21 mouse cellular contexts compared by ENCODE assay signal in genomic region chr11:20136314-20136713, GRCm38 (mm10). TPM values are rescaled to one million over a fixed set of nuclear protein-coding genes. Genes with fewer than 3 reads are reported as not detected.
DNase-seq lines count a peak whose midpoint lies in the region; ATAC-seq lines count a peak whose summit lies in the region.
"Had no signal": no experiment of that assay in that cellular context is flagged by ENCODE, and none has a peak within 500 bp of the region (broad histone marks: within the 10 kb centered on the region; RNA-seq: fewer than 3 reads in every experiment).

No protein-coding gene starts in this region.

- WGBS in liver, embryonic 16.5 days (ENCODE audit: insufficient replicate concordance): 51% methylated on average over 6 of the region's 6 CpGs

- H3K4me1 ChIP-seq in liver, embryonic 16.5 days (ENCODE audit: control insufficient read depth, low read depth, low read length): no peaks in the 10 kb centered on the region; the same call in none of the 2 replicates
- H3K4me1 ChIP-seq: forebrain, embryonic 10.5 days; hindbrain, embryonic 15.5 days; midbrain, embryonic 10.5 days; neural tube, embryonic 13.5 days had no signal

- peak; percentile 67 for ATAC-seq in liver, embryonic 16.5 days (ENCODE audit: low read depth)
- ATAC-seq: midbrain, embryonic 16.5 days; Patski had no signal

- peak; percentile 45 for DNase-seq in kidney, adult 11 months
- no peak for DNase-seq in kidney, postnatal 4 days
- peak; percentile 50 to 70 for DNase-seq in kidney, adult 8-10 months
- peak; percentile 30 for DNase-seq in kidney, postnatal 10 days
- DNase-seq in cerebellum, adult 9-11 months: no peak
- no peak for DNase-seq in thymus, adult 18-20 months
- DNase-seq in cerebellum, adult 8-10 months: no peak
- DNase-seq: adrenal gland, postnatal 36 days; cerebellum, postnatal 10 days; layer of hippocampus, adult 9-11 months; retina, postnatal 1 day; thymus, postnatal 25 days had no signal

- H3K27ac ChIP-seq in liver, embryonic 16.5 days (ENCODE audit: low read length): peak overlapping the region; percentile 8; the same call in 1 of the 2 replicates
- H3K27ac ChIP-seq: forebrain, embryonic 10.5 days; hindbrain, embryonic 15.5 days; macrophage; midbrain, embryonic 10.5 days; neural tube, embryonic 13.5 days had no signal

- H3K4me3 ChIP-seq in liver, embryonic 16.5 days (ENCODE audit: low read depth, low read length): no peak overlapping the region
- H3K4me3 ChIP-seq: forebrain, embryonic 10.5 days; hindbrain, embryonic 15.5 days; midbrain, embryonic 10.5 days; myocyte; neural tube, embryonic 13.5 days had no signal

- no peaks in the 10 kb centered on the region for H3K9me3 ChIP-seq in liver, embryonic 16.5 days (replicated peaks; ENCODE audit: control insufficient read depth, low read length)
- H3K9me3 ChIP-seq: forebrain, embryonic 10.5 days; hindbrain, embryonic 15.5 days; midbrain, embryonic 10.5 days; neural tube, embryonic 13.5 days had no signal

- no peak overlapping the region for H3K4me2 ChIP-seq in liver, embryonic 16.5 days (ENCODE audit: low read depth, low read length)
- H3K4me2 ChIP-seq: hindbrain, embryonic 15.5 days; neural tube, embryonic 13.5 days had no signal

- no peaks in the 10 kb centered on the region for H3K27me3 ChIP-seq in liver, embryonic 16.5 days (ENCODE audit: control insufficient read depth, insufficient read depth, low read depth, low read length)
- H3K27me3 ChIP-seq: hindbrain, embryonic 15.5 days; neural tube, embryonic 13.5 days; Patski had no signal

- H3K9ac ChIP-seq in liver, embryonic 16.5 days (ENCODE audit: low read depth, low read length): no peak overlapping the region
- H3K9ac ChIP-seq: hindbrain, embryonic 15.5 days; neural tube, embryonic 13.5 days had no signal

- H3K36me3 ChIP-seq in liver, embryonic 16.5 days (ENCODE audit: control insufficient read depth, insufficient read depth): no peaks in the 10 kb centered on the region
- H3K36me3 ChIP-seq: forebrain, embryonic 10.5 days; hindbrain, embryonic 15.5 days; midbrain, embryonic 10.5 days; neural tube, embryonic 13.5 days had no signal

RNA-seq across cellular contexts. Expression of gene Actr2, which starts 23.6 kb away (rescaled TPM):
- polyA plus RNA-seq in liver, embryonic 16.5 days (2015; fragmentation: Nextera tagmentation; extraction: Ambion mirVana): 39.9 and 56.3 TPM in 2 replicates

Comparison
In these comparisons a context has a peak if more than half of its experiments do, and no peak if none do; other contexts are left out.
1. DNase-seq: peak in kidney, adult 11 months (single experiment), kidney, adult 8-10 months (2 of 2) and kidney, postnatal 10 days (single experiment); none in kidney, postnatal 4 days (0 of 2), cerebellum, adult 9-11 months (single experiment), thymus, adult 18-20 months (0 of 2) and cerebellum, adult 8-10 months (single experiment).